Mouse (Mus musculus): ENCODE results near the gene Ubap1. TPM values are rescaled to one million over a fixed set of nuclear protein-coding genes. Genes with fewer than 3 reads are reported as not detected.

The Ubap1 gene
- polyA plus RNA-seq (2014; fragmentation: Nextera tagmentation; extraction: Ambion mirVana) = 52.3 and 52.6 TPM in 2 replicates

DNA sequence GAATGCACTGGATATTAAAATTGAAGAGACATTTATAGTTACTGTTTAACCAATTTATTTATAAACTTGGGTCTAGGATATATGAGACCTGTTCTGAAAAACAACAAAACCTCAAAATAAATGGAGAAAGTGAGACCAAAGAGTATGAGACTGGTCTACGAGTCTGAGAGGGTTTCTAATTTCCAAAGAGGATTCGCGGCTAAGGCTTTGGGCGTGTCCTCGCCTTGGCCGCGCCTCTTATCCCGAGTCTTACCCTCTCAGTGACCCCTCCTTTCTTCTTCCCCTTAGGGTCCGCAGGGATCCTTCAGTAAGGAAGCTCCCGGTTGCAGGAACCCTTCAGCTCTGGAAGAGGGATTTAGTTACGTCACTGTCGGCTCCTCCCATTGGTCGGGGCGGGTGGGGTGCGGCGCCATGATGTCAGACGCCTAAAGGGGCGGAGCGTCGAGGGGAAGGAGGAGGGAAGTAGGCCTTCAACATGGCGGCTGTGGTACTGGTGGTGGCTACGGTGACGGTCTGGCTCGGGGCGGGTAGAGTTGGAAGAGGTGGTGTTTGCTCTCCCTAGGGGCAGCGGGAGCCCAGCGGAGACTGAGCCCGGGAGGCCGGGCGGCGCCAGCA is at the start of gene Ubap1:
TSS of gene Ubap1 (plus strand) at position 413 of the 615 bp plus-strand sequence.
- H3K27me3 ChIP-seq (ENCODE audit: control insufficient read depth, insufficient read depth, low read length) = no peaks in the 10 kb centered on the region
- H3K9me3 ChIP-seq (replicated peaks; ENCODE audit: control insufficient read depth, low read length) = no peaks in the 10 kb centered on the region
- ATAC-seq (replicated peaks; ENCODE audit: insufficient number of reproducible peaks, low FRiP score, low TSS enrichment) = peak; percentile 94
- H3K36me3 ChIP-seq (ENCODE audit: control insufficient read depth, insufficient read depth, low read length) = peaks cover 2% of the 10 kb centered on the region; the same call in 1 of the 2 replicates
- peak within 1 kb of the TSS; percentile 93 for H3K27ac ChIP-seq (ENCODE audit: low read depth, low read length)
- peaks cover 5% of the 10 kb centered on the region; the same call in 1 of the 2 replicates for H3K4me1 ChIP-seq (ENCODE audit: control insufficient read depth, insufficient read depth, low read length)
- H3K9ac ChIP-seq (ENCODE audit: low read depth, low read length) = peak within 1 kb of the TSS; percentile 92
- under 1% methylated on average over 31 of the region's 31 CpGs for WGBS (ENCODE audit: insufficient replicate concordance)
- peak within 1 kb of the TSS; percentile 86 for H3K4me3 ChIP-seq (ENCODE audit: low read depth, low read length)
- H3K4me2 ChIP-seq = peak within 1 kb of the TSS; percentile 66

DNA sequence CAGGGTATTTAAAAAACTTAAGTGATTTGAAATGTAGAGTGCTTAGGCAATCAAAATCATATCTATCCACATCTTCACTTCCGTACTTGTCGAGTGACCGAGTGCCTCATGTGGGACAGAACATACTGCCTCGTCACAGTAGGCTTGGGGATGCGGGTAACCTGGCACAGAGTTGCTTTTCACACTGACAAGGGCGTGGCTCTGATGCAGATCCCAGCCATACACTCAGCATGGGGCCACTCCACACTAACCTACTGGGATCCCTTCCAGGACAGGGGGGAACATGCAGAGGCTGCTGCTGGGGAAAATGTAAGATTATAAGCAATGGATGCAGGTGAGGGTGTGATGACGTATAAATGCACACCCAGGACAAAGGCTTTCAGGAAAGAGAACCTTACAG is 45.1 kb upstream of the Ubap1 start:
- 88% methylated on average over 7 of the region's 7 CpGs for WGBS (ENCODE audit: insufficient replicate concordance)
- Histone ChIP-seq H3K4me1 (ENCODE audit: control insufficient read depth, insufficient read depth, low read length) (no peaks in the 10 kb centered on the region), H3K36me3 (ENCODE audit: control insufficient read depth, insufficient read depth, low read length) (peaks cover 35% of the 10 kb centered on the region), H3K9me3 (replicated peaks; ENCODE audit: control insufficient read depth, low read length) (no peaks in the 10 kb centered on the region), H3K9ac (ENCODE audit: low read depth, low read length) (no peak overlapping the region), H3K4me3 (ENCODE audit: low read depth, low read length) (no peak overlapping the region), H3K27ac (ENCODE audit: low read depth, low read length) (no peak overlapping the region), H3K4me2 (no peak overlapping the region), H3K27me3 (ENCODE audit: control insufficient read depth, insufficient read depth, low read length) (no peaks in the 10 kb centered on the region)
- no peak for ATAC-seq (replicated peaks; ENCODE audit: insufficient number of reproducible peaks, low FRiP score, low TSS enrichment)

DNA sequence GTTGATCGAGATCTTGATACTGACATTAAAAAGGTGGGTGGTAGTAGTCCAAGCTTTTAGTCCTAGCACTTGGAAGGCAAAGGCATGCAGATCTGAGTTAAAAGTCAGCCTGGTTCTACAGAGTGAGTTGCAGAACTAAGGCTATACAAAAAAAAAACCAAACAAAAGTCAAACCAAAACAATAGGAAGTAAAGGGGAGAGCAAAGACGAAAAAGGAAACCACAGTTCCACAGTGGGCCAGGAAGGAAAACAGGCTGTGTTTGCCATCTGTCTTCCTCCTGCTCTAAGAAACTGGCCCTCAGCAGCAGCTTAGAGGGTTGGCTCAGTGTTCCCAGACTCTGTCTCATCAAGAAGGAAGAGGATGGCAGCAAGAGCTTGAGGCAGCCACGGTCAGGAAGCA is 44.5 kb upstream of the Ubap1 start:
- H3K4me3 ChIP-seq (ENCODE audit: low read depth, low read length) = no peak overlapping the region
- 63% methylated on average over 3 of the region's 3 CpGs for WGBS (ENCODE audit: insufficient replicate concordance)
- no peaks in the 10 kb centered on the region for H3K27me3 ChIP-seq (ENCODE audit: control insufficient read depth, insufficient read depth, low read length)
- H3K9me3 ChIP-seq (replicated peaks; ENCODE audit: control insufficient read depth, low read length) = no peaks in the 10 kb centered on the region
- H3K27ac ChIP-seq (ENCODE audit: low read depth, low read length) = no peak overlapping the region
- H3K36me3 ChIP-seq (ENCODE audit: control insufficient read depth, insufficient read depth, low read length) = peaks cover 32% of the 10 kb centered on the region
- no peaks in the 10 kb centered on the region for H3K4me1 ChIP-seq (ENCODE audit: control insufficient read depth, insufficient read depth, low read length)
- H3K9ac ChIP-seq (ENCODE audit: low read depth, low read length) = no peak overlapping the region
- no peak for ATAC-seq (replicated peaks; ENCODE audit: insufficient number of reproducible peaks, low FRiP score, low TSS enrichment)
- H3K4me2 ChIP-seq = no peak overlapping the region

DNA sequence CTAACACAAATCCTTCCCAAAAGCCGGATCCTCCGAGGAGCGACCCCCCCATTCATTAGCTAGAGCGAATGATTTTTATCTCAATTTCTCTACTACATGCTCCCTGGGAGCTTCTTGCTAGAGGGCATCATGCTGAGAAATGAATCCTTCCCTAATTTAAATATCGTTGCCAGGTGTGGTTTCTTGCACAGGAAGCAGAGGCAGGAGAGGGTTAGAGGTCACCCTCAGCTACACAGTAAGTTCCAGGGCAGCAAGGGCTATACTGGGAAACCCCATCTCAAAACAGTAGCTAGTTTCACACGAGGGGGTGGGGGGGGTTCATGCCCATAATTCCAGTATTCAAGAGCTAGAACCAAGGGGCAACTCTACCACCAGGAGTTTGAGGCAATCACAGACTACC is 41.4 kb upstream of the Ubap1 start:
- no peaks in the 10 kb centered on the region for H3K9me3 ChIP-seq (replicated peaks; ENCODE audit: control insufficient read depth, low read length)
- WGBS (ENCODE audit: insufficient replicate concordance) = 84% methylated on average over 6 of the region's 6 CpGs
- H3K27ac ChIP-seq (ENCODE audit: low read depth, low read length) = no peak overlapping the region
- H3K4me2 ChIP-seq = no peak overlapping the region
- ATAC-seq (replicated peaks; ENCODE audit: insufficient number of reproducible peaks, low FRiP score, low TSS enrichment) = no peak
- H3K36me3 ChIP-seq (ENCODE audit: control insufficient read depth, insufficient read depth, low read length) = peaks cover 21% of the 10 kb centered on the region
- H3K4me3 ChIP-seq (ENCODE audit: low read depth, low read length) = no peak overlapping the region
- H3K27me3 ChIP-seq (ENCODE audit: control insufficient read depth, insufficient read depth, low read length) = no peaks in the 10 kb centered on the region
- H3K9ac ChIP-seq (ENCODE audit: low read depth, low read length) = no peak overlapping the region
- no peaks in the 10 kb centered on the region for H3K4me1 ChIP-seq (ENCODE audit: control insufficient read depth, insufficient read depth, low read length)

DNA sequence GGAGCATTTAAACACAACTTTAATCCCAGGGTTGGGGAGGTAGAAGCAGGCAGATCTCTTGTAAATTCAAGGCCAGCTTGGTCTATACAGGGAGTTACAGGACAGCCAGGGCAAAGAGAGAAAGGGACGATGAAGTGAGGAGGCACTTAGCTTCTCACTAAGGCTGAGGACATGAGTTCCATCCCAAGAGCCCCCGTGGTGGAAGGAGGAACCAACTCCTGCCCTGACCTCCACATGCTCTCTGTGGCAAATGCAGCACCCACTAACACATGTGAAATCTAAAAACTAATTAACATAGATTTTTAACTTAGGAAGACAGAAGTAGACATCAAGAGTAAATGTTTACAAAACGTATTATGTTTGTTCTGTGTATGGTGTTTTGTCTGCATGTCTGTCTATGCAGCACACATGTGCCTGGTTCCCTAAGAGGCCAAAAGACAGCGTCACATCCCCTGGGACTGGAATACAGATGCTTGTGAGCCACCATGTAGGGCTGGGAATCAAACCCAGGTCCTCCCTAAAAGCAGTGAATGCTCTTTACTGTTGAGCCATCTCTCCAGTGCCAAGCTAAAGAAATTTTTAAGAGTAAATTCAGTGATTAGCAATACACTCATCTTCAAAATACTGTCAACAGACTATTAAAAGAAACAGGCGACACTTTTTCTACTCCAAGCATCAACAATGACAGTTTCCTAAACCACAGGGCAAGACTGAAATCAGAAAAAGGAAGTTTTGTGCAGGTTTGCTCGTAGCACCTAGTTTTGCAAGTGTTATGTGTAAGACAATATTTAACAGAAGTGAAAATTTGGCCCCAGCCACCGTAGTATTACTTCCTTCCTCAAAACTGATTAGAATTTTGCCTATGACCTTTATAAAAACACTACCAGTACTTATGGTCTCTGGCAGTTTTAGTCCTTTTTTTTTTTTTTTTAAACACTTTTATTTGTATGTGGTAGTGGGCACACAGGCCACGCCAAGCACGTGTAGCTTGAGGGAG is 37.9 kb upstream of the Ubap1 start:
- no peak for ATAC-seq (replicated peaks; ENCODE audit: insufficient number of reproducible peaks, low FRiP score, low TSS enrichment)
- Histone ChIP-seq H3K27me3 (ENCODE audit: control insufficient read depth, insufficient read depth, low read length) (no peaks in the 10 kb centered on the region), H3K4me2 (no peak overlapping the region), H3K36me3 (ENCODE audit: control insufficient read depth, insufficient read depth, low read length) (peaks cover 16% of the 10 kb centered on the region), H3K27ac (ENCODE audit: low read depth, low read length) (no peak overlapping the region), H3K4me3 (ENCODE audit: low read depth, low read length) (no peak overlapping the region), H3K9me3 (replicated peaks; ENCODE audit: control insufficient read depth, low read length) (no peaks in the 10 kb centered on the region), H3K9ac (ENCODE audit: low read depth, low read length) (no peak overlapping the region), H3K4me1 (ENCODE audit: control insufficient read depth, insufficient read depth, low read length) (peaks cover 14% of the 10 kb centered on the region)
- WGBS (ENCODE audit: insufficient replicate concordance) = 89% methylated on average over 9 of the region's 9 CpGs

DNA sequence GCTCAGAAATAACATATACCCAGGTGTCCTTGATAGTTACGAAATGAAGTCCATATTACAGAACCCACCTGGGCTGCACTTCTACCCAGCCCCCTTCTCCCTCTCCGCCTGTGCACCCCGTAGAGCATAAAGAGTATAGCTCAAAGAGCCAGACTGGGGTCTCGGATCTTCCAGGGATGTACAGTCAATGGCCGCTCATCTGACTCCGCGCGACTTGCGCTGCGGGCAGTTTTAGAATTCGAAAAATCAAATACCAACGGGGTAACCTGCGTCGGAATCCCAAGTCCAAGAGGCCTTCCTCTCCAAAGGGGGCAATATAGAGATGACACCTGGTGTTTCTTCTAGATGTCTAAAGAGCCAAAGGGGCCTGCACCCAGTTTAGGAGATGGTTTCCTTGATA is 35.1 kb upstream of the Ubap1 start:
- 16% methylated on average over 14 of the region's 14 CpGs for WGBS (ENCODE audit: insufficient replicate concordance)
- peaks cover 12% of the 10 kb centered on the region for H3K36me3 ChIP-seq (ENCODE audit: control insufficient read depth, insufficient read depth, low read length)
- ATAC-seq (replicated peaks; ENCODE audit: insufficient number of reproducible peaks, low FRiP score, low TSS enrichment) = no peak
- peak overlapping the region; percentile 97 for H3K27ac ChIP-seq (ENCODE audit: low read depth, low read length)
- peak overlapping the region; percentile 65 for H3K4me2 ChIP-seq
- H3K4me3 ChIP-seq (ENCODE audit: low read depth, low read length) = peak overlapping the region; percentile 93
- H3K9ac ChIP-seq (ENCODE audit: low read depth, low read length) = peak overlapping the region; percentile 90
- no peaks in the 10 kb centered on the region for H3K27me3 ChIP-seq (ENCODE audit: control insufficient read depth, insufficient read depth, low read length)
- H3K9me3 ChIP-seq (replicated peaks; ENCODE audit: control insufficient read depth, low read length) = no peaks in the 10 kb centered on the region
- peaks cover 14% of the 10 kb centered on the region for H3K4me1 ChIP-seq (ENCODE audit: control insufficient read depth, insufficient read depth, low read length)

- no peaks in the 10 kb centered on the region for H3K9me3 ChIP-seq (replicated peaks; ENCODE audit: control insufficient read depth, low read length)
- H3K36me3 ChIP-seq (ENCODE audit: control insufficient read depth, insufficient read depth, low read length) = peaks cover 10% of the 10 kb centered on the region
- peak within 1 kb of the TSS; percentile 93 for H3K4me3 ChIP-seq (ENCODE audit: low read depth, low read length)
- no peaks in the 10 kb centered on the region for H3K27me3 ChIP-seq (ENCODE audit: control insufficient read depth, insufficient read depth, low read length)
- peak; percentile 92 for ATAC-seq (replicated peaks; ENCODE audit: insufficient number of reproducible peaks, low FRiP score, low TSS enrichment)
- H3K4me2 ChIP-seq = peak within 1 kb of the TSS; percentile 65
- H3K4me1 ChIP-seq (ENCODE audit: control insufficient read depth, insufficient read depth, low read length) = peaks cover 14% of the 10 kb centered on the region
- peak within 1 kb of the TSS; percentile 90 for H3K9ac ChIP-seq (ENCODE audit: low read depth, low read length)
- WGBS (ENCODE audit: insufficient replicate concordance) = under 1% methylated on average over 70 of the region's 70 CpGs
- peak within 1 kb of the TSS; percentile 97 for H3K27ac ChIP-seq (ENCODE audit: low read depth, low read length)
These were observed 34.4 kb upstream of the Ubap1 start, which contains the start of gene Dcaf12 for GRCm38 (mm10) chr4:41314141-41315129. Dcaf12 (minus strand) TSS chr4:41314889.

GRCm38 (mm10) chr4:41315173-41315572 is 33.6 kb upstream of the Ubap1 start:
- Histone ChIP-seq H3K9me3 (replicated peaks; ENCODE audit: control insufficient read depth, low read length) (no peaks in the 10 kb centered on the region), H3K4me3 (ENCODE audit: low read depth, low read length) (peak overlapping the region; percentile 93), H3K9ac (ENCODE audit: low read depth, low read length) (peak overlapping the region; percentile 90), H3K4me1 (ENCODE audit: control insufficient read depth, insufficient read depth, low read length) (peaks cover 14% of the 10 kb centered on the region), H3K27me3 (ENCODE audit: control insufficient read depth, insufficient read depth, low read length) (no peaks in the 10 kb centered on the region), H3K4me2 (peak overlapping the region; percentile 65), H3K36me3 (ENCODE audit: control insufficient read depth, insufficient read depth, low read length) (0 out of 2 replicates have a peak, but pooled peaks cover 5% of the 10 kb centered on the region), H3K27ac (ENCODE audit: low read depth, low read length) (peak overlapping the region; percentile 97)
- ATAC-seq (replicated peaks; ENCODE audit: insufficient number of reproducible peaks, low FRiP score, low TSS enrichment) = no peak
- 47% methylated on average over 8 of the region's 8 CpGs for WGBS (ENCODE audit: insufficient replicate concordance)

All from heart, embryonic 11.5 days (tissue).